In genomic region chr6:72831276-72831675, GRCm38 (mm10) we compare ENCODE assay signal across 8 mouse cellular contexts. TPM values are rescaled to one million over a fixed set of nuclear protein-coding genes. Genes with fewer than 3 reads are reported as not detected.
DNase-seq lines count a peak whose midpoint lies in the region; ATAC-seq lines count a peak whose summit lies in the region.

No protein-coding gene starts in this region.

- H3K27ac ChIP-seq in liver, embryonic 13.5 days: no peak overlapping the region

- H3K4me2 ChIP-seq in liver, embryonic 13.5 days: no peak overlapping the region

- H3K4me3 ChIP-seq in liver, embryonic 13.5 days (replicated peaks): no peak overlapping the region

- H3K9ac ChIP-seq in liver, embryonic 13.5 days: no peak overlapping the region

- peaks cover 2% of the 10 kb centered on the region for H3K27me3 ChIP-seq in liver, embryonic 13.5 days

- no peaks in the 10 kb centered on the region for H3K9me3 ChIP-seq in liver, embryonic 13.5 days (replicated peaks)

- peak; percentile 41 for DNase-seq in CD4-positive helper T cell, adult 2 months (ENCODE audit: low read depth, low spot score)
- peak; percentile 45 for DNase-seq in Muller cell, postnatal 12 days (ENCODE audit: inconsistent ontology term)
- peak; percentile 59 for DNase-seq in embryo, embryonic 11.5 days (ENCODE audit: low read depth, low spot score)
- peak; percentile 53 for DNase-seq in heart, adult 8-10 months (ENCODE audit: low spot score)
- DNase-seq in kidney, postnatal 10 days: peak; percentile 82
- peak; percentile 20 for DNase-seq in liver, embryonic 13.5 days
- peak; percentile 84 for DNase-seq in retina, postnatal 1 day
- peak; percentile 27 for DNase-seq in urinary bladder, postnatal 10 days (ENCODE audit: low spot score)

- H3K4me1 ChIP-seq in liver, embryonic 13.5 days (replicated peaks): peaks cover 3% of the 10 kb centered on the region; the same call in 1 of the 2 replicates

- ATAC-seq in liver, embryonic 13.5 days (ENCODE audit: low read depth): no peak

- WGBS in liver, embryonic 13.5 days (ENCODE audit: insufficient replicate concordance): 26% methylated on average over 3 of the region's 3 CpGs

- no peaks in the 10 kb centered on the region for H3K36me3 ChIP-seq in liver, embryonic 13.5 days

RNA-seq across cellular contexts. Expression of gene Tcf7l1, which starts 42.2 kb away (rescaled TPM):
- 1 to 10 TPM; 6.8 to 9.2 (median 7.9) TPM for total RNA-seq in heart, adult 8-10 months (2022)
- 3.3 and 4.0 TPM in 2 replicates for polyA plus RNA-seq in liver, embryonic 13.5 days (2015; fragmentation: Nextera tagmentation; extraction: Ambion mirVana)

Comparison
In these comparisons a context has a peak if more than half of its experiments do, and no peak if none do; other contexts are left out.
1. DNase-seq: peak in every context shown above with its lines; median percentile 84 in retina, postnatal 1 day; 82 in kidney, postnatal 10 days; 59 in embryo, embryonic 11.5 days; 53 in heart, adult 8-10 months; 45 in Muller cell, postnatal 12 days; 41 in CD4-positive helper T cell, adult 2 months; 27 in urinary bladder, postnatal 10 days; 20 in liver, embryonic 13.5 days.